Mouse (Mus musculus): ENCODE data around the gene Ctsll3.

Ctsll3 gene

DNA sequence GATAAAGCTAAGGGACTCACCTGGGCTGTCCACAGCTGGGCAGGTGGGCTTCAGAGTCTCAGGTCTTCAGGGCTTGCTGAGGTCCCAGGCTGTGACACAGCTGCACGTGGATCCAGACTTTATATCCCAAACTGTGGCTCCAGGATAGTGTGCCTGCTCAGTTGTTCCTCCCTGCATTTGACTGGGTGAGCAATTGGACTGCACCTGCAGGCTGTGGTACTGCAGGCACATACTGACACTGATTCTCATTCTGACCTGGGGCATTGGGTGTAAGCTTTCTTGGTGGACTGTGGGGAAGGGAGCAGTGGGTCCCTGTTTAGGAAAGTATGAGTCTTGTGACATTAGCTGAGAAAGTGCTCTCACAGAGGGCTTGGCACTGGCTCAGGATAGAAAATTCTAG, at the start of gene Ctsll3:
TSS of gene Ctsll3 (minus strand) at position 101 of the 400 bp plus-strand sequence.
- no peak for DNase-seq (ENCODE audit: low spot score)

DNA sequence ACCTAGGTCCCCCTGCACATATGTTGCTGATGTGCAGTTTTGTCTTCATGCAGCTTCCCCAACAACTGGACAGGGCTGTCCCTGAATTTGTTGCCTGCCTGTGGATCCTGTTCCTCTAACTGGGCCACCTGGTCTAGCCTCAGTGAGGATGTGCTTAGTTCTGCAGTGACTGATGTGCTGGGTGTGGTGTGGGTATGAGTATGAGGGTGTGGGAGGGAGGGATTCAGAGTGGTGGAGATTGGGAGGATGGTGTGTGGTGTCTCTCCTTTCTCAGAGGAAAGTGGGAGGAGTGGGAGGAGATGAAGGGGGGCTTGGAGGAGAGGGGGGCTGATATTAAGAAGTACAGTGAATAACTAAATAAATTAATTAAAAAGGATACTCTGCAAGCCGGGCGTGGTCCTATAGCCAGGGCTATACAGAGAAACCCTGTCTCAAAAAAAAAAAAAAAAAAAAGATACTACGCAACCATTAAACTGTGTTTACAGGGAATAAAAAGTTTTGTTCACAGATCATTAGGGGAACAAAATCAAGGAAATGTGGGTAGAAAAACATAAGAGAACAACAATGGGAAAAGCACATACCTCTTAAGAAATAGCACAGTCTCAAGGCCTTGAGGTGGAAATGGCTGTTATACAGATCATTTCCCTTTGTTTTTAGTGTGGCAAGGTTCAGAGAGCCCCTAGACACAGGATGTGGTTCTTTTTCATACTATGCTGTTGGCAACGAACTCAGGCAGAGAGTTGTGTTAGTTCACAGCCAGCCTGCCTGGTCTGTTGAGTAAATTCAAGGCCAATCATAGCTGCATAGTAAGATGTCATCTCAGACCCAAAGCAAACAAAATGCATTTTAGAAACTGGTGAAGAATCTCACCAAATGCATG, 45.8 kb upstream of the Ctsll3 start:
- peak; percentile 14 for DNase-seq (ENCODE audit: low spot score)

DNA sequence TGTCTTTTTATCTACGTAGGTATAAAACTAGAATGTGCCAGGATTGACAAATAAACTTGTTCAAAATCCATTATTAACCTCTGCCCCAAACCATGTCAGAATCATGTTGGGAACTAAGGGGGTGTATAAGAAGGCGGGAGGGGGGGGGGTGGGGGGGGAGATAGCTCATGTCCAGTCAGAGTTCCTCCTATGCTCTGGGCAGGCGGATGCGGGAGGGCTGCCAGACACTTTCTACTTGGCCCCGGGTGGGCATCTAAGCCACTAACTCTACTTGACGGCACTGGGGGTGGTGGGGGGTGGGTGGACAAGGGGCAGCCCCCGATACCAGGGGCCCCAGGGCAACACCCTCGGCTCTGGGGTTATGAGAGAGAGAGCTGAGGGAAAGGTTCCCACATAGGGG, 40.5 kb upstream of the Ctsll3 start:
- no peak for DNase-seq (ENCODE audit: low spot score)

DNA sequence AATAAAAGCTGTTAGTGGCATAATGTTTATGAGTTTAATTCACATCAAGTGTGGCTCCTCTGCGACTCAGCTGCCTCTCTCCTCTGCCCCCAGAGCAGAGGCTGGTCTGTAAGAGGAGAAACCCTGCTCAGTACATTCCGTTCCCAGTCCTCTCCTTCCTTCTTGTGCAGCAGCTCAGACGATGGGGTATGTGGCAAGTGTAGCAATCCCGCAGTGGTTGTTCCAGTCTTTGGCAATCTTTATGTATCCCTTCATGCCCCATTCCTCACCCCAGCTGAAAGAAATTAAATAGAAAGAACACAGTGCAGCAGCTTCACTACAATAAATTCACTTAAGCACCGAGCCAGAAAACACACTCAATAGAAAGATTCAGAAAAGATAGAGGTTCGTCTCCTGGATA, 40.1 kb upstream of the Ctsll3 start:
- peak; percentile 50 for DNase-seq (ENCODE audit: low spot score)

DNA sequence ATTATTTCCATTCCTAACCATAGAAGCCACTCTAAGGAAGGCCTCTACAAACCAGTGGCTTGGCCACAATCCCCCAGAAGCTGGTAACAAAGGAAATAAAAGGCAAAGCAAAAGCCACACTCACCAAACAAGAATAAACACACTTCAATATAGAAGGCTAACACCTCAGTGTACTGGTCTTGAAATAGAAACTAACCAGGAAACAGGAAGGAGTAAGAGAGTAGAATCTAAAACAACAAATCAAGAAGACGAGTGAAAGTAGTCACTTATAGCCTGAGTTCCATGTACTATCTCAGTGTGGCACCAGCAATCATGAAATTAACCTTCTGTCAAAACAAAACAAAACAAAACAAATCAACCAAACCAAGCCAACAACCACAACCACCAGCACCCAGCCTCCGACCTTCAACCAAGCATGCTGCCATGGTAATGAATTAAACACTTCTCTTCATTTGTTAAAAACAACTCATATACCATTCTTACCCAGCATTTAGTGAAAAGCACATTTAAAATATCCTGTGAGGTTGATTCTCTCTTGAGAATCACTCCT, 36.8 kb upstream of the Ctsll3 start:
- no peak for DNase-seq (ENCODE audit: low spot score)

DNA sequence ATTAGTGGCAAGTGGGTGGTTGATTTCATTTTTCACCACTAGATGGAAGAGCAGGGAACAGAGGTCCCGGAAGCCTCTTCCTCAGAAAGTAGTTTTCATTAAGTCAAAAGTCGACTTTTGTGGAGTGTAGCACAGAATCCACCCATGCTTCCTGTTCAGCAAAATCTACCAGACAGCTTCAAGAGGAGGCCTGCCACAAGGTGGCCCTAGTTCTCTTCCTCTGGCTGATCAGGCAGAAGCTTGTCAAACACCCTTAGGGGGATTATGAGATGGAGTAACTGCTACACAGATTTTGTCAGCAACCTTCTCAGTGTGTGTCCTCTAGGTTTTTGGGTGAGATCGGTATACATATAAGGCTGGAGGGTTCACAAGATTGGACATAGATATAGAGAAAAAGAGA, 23.4 kb upstream of the Ctsll3 start:
- DNase-seq (ENCODE audit: low spot score): peak; percentile 31

DNA sequence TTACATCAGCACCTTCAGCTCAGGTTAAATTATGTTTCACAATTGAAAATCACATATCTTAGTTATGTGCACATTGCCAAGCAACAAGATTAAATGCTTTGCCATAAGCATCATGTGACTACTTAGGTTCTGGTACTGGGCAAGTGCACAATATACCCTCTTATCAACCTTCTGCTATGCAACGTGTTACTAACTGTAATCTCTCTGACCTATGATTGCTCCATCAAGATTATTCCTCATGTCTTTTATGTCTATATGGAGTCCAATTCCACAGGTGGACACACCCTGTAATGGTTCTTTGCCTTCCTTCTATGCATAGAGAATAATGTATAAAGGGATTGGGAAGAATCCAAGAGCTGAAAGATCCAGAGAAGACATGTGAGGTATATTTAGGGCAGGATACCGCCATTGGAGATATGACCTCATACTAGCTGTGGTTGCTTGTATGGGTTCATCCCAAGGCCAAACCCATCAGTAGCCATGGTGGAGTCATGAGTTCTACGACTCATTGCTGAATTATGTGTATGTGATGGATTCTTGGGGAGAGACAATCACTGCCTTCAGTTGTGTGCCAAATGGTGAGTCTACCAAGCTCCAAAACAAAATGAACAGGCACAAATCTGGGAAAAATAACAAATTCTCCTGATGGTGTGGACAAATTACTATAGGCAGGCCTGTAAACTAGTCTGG, 18.0 kb upstream of the Ctsll3 start:
- DNase-seq (ENCODE audit: low spot score): no peak

DNA sequence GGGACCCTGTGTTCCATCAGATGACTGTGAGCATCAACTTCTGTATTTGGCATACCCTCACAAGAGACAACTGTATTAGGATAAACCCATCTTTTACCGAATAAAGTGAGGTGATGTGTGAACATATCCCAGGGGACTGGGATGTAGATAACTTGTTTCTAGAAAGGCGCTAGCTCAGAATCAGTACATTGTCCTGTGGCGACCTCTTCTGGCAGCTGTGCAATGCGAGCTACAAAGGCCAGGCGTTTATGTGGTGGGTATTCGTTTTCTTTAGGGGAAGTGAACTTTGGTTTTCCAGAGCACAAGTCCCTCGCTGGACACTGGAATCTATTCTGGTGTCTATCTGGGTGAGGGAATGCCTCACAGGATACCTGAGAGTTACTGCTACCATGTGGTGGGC, 16.8 kb upstream of the Ctsll3 start:
- no peak for DNase-seq (ENCODE audit: low spot score)

DNA sequence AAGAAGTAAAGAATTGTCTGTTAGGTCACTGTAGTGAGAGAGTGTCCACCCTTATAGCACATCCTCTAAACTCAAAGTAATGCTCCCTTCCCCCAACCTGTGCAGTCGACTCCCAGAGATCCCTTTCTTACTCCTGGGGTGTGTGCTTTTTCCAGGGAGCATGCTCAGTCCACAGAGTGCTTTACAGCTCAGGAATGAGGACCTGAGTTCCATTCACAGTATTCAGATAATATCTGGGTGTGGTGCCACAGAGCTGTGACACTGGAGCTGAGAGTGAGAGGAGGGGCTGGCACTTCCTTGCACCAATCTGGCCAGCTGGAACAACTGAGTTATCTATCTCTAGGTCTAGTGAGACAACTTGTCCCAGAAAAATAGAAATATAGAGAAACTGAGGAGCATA, 11.1 kb upstream of the Ctsll3 start:
- no peak for DNase-seq (ENCODE audit: low spot score)

DNA sequence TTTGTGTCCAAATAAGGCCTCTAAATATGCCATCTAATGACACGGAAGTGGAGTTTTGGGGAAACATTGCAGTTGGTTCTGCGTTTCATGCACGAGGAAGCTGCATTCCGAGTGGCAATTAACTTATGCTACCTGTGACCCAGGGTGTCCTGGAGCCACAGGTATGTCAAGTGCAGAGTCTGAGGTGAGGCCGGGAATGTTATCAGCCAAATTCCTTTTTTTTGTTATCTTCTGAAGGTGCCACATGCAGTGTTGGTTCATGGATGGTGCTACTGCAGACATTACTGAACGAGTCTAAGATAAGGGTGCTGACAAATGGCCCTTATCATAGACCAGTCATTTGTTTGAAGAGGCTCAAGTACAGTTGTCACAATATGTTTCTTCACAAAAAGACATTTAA, 10.1 kb upstream of the Ctsll3 start:
- DNase-seq (ENCODE audit: low spot score): no peak

DNA sequence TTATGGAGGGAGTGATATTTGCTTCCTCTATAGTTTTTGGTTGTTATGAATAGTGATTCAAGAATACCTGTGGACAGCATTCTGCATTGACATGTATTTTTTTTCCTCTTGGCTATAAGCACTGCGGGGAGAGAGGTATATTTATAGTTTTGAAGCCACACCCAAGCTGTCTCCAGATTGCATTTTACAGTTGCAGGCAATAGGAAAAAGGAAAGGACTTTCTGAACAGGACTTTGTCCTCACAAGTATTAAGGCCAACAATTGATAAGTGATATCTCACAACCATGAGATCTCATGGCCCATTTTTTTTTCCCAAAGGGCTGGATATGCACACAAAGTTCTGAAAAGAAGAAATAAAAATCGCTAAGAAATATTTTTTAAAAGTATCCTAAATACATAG, 7.0 kb upstream of the Ctsll3 start:
- DNase-seq (ENCODE audit: low spot score): no peak

DNA sequence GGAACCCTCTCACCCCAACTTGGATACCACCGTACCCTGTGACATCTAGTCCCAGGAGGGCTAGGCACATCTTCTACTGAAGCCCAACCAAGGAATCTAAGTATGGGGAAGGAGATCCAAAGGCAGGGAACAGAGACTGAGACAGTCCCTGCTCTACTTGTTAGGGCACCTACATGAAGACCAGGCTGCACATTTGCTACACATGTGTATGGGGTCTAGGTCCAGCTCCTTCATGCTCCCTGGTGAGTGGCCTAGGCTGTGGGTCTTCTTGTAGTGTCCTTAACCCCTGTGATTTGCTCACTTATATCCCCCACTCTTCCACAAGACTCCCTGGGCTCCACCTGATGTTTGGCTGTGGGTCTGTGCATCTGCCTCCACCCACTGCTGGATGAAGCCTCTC, 13.2 kb downstream of the Ctsll3 start:
- DNase-seq (ENCODE audit: low spot score): no peak

DNA sequence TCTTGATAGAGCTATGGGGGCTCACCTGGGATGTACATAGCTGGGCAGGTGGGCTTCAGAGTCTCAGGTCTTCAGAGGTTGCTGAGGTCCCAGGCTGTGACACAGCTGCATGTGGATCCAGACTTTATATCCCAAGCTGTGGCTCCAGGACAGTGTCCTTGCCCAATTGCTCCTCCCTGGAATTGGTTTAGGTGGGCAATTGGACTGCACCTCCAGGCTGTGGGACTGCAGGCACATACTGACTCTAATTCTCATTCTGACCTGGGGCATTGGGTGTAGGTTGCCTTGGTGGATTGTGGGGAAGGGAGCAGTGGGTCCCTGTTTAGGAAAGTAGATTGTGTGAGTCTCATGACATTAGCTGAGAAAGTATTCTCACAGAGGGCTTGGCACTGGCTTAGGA, 16.4 kb downstream of the Ctsll3 start, which contains the start of gene BC051665:
TSS of gene BC051665 (minus strand) at position 101 of the 400 bp plus-strand sequence.
- no peak for DNase-seq (ENCODE audit: low spot score)

DNA sequence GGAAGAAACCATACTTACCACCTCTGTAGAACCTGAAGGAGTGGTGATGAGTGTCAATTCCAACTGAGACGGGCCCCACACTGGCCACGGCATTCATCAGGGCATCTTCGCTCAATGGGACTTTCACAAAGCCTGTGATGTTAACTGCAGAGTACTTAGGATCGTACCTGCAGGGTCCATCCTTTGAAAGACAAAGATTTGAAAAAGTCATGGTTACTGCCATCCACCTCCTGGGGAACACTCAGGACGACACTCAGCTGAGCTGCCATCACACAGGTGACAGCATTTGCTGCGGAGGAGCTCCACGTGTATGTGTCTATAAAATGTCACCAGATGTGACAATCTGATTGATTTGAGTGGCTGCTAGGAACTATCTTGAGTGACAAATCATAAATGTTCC, 19.3 kb downstream of the Ctsll3 start:
- DNase-seq (ENCODE audit: low spot score): no peak

DNA sequence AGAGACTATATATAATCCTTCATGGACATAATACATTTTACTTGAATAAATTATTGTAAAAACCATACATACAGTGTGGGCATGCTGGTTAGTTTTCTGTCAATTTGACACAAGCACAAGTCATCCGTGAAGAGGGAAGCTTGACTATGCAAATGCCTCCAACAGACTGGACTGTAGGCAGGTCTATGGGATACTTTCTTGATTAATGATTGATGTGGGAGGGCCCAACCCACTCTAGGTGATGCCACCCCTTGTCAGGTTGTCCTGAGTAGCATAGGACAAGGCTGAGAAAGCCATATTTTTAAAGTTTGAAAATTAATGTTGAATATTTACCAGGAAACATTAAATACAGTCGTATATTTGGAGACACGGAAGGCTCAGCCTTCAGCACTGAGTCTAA, 22.1 kb downstream of the Ctsll3 start:
- no peak for DNase-seq (ENCODE audit: low spot score)

DNA sequence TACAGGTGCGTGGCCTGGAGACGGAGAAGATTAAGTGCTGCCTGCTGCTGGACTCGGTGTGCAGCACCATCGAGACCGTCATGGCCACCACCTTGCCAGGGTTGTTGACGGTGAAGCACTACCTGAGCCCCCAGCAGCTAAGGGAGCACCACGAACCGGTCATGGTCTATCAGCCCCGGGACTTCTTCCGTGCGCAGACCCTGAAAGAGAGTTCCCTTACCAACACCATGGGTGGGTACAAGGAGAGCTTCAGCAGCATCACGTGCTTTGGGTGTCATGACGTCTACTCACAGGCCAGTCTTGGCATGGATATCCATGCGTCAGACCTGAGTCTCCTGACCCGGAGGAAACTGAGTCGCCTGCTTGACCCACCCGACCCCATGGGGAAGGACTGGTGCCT, 41.5 kb downstream of the Ctsll3 start:
- no peak for DNase-seq (ENCODE audit: low spot score)

DNA sequence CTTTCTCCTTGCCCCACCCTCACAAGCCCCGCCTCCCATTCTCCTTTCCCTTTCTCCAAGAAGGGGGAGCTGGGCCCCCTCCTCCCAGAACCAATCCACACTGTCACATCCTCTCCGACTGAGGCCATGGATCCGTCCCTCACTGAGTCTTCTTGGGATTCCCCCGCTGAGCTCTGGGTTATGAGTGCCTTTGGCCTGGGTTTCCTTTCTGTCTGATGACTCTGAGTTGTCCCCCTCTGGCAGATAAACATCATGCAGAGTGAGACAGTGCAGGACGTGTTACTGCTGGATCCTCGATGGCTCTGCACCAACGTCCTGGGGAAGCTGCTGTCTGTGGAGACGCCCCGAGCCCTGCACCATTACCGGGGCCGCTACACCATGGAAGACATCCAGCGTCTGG, 42.3 kb downstream of the Ctsll3 start:
- no peak for DNase-seq (ENCODE audit: low spot score)

DNA sequence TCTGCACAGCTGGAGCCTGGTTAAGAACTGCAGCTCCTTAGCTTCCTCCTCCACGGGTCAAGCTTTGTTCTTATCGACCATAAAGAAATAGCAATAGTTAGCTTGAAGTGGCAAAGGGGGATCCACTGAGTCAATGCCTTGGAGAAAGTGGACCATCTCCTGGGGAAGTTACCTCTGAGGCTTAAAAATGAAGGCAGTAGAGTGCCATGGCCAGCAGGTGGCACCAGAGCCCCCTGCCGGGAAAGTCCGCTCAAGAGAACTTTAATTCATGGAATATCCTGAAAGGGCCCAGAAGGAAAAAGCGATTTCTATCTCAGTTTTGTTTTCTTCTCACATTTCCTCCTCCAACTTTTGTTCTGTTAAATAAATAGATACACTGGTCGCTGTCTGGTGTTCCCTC, 43.5 kb downstream of the Ctsll3 start:
- DNase-seq (ENCODE audit: low spot score): peak; percentile 49

DNA sequence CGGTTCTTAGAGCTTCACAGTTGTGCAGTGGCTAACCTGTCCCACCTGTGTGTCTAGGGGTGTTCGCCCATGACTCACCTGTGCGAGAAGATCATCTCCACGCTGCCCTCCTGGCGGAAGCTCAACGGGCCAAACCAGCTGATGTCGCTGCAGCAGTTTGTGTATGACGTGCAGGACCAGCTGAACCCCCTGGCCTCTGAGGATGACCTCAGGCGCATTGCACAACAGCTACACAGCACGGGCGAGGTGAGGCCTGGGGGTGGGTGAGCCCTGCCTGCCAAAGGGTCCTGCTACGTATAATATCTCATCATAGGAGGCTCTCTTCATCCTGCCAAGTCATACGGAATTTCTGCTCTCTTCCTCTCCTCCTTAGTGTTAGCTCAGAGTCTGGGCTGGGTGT, 45.4 kb downstream of the Ctsll3 start:
- DNase-seq (ENCODE audit: low spot score): no peak

DNA sequence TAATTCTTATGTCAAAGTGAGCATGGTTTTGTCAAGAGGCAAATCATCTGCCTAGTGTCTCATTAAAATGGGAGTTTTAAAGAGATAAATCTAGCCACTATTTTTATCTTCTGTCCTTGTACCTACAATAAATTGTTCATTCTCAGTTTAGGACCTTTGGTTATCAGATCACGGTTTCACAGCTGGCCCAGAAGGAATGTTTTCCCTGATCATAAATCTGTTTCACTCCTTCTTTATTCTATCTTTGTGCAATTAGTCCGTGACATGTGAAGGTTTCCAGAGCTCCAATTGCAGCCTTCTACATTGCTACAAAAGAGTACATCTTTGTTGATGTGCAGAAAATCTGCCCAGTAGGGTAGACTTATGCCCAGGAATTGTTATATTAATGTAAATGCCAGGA, 47.4 kb downstream of the Ctsll3 start:
- DNase-seq (ENCODE audit: low spot score): no peak

DNA sequence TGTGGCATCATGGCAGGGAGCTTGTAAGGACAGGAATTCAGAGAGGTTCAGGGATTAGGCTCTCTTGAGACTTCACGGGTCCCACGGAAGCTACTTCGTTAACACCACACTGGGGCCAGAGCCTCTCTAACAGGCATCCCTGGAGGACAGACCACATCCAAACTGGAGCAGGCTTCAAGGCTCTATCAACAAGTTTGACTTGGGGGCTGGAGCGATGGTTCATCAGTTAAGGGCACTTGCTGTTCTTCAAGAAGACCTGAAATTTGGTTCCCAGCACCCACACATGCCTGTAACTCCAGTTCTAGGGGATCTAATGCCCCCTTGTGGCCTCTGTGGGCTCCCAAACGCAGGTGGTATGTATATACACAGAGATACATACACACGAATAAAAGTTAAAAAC, 49.4 kb downstream of the Ctsll3 start:
- DNase-seq (ENCODE audit: low spot score): no peak

DNA sequence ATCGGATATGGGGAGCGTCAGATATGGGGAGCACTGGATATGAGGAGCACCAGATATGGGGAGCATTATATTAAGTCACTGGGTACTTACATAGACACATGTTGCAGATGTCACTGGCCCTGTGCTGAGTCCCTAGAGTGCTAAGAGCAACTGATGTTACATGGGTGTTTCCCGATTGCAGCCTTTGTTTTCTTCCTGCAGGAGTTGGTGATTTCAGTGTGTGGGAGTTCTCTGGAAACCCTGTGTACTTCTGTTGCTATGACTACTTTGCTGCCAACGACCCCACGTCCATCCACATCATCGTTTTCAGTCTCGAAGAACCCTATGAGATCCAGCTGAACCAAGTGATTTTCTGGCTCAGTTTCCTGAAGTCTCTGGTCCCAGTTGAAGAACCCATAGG, 51.7 kb downstream of the Ctsll3 start:
- no peak for DNase-seq (ENCODE audit: low spot score)

DNA sequence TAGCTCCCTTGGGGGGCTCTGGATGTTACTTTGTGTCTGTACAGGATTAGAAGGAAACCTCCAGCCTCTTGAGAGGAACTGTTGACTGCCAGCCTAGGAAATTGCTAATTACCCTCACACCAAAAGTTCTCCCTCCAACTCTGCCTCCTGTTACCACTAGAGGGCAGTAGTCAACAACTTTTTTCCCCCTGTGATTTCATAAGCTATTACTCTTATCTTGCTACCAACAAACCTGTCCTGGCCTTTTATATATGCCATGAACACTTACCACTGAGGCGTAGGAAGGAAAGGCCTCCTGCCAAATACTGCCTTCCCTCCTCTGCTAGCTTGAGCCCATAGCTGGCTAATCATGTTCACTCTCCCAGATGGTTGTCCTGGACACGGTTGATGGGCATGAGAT, 54.1 kb downstream of the Ctsll3 start:
- no peak for DNase-seq (ENCODE audit: low spot score)

Measured in adipocyte (in vitro differentiated cells).